Mouse (Mus musculus): ENCODE data around the gene Ube2e1. TPM values are rescaled to one million over a fixed set of nuclear protein-coding genes. Genes with fewer than 3 reads are reported as not detected.
"Not testable (repeated sequence)": the region's sequence is repeated elsewhere in the genome, so short reads cannot be mapped to it uniquely, and the experiment has no call there.

Ube2e1 gene
- polyA plus RNA-seq, 1 experiment from 2014 or later: 64.2 TPM

DNA sequence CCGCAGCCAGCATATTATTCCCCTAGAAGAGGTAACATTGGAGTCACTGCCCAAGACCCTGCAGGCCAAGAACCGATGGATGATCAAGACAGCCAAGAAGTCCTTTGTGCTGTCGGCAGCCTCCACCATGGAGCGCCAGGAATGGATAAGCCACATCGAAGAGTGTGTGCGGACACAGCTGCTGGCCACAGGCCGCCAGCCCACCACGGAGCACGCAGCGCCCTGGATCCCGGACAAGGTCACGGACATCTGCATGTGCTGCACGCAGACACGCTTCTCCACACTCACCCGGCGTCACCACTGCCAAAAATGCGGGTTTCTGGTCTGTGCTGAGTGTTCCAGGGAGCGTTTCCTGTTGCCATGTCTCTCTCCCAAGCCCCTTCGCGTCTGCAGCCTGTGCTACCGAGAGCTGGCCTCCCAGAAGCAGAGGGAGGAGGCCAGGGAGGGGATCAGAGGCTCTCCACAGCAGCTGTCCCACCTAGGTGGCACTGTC, 89.0 kb downstream of the Ube2e1 start:
- Histone ChIP-seq H3K4me1 (ENCODE audit: control insufficient read depth, insufficient read depth, low read length) (no peaks in the 10 kb centered on the region), H3K27me3 (ENCODE audit: control insufficient read depth, insufficient read depth, low read length) (no peaks in the 10 kb centered on the region), H3K4me2 (ENCODE audit: low read depth) (no peak overlapping the region), H3K4me3 (ENCODE audit: low read depth, low read length) (no peak overlapping the region), H3K9me3 (ENCODE audit: control insufficient read depth, low read length) (no peaks in the 10 kb centered on the region), H3K27ac (ENCODE audit: low read depth, low read length) (no peak overlapping the region), H3K36me3 (ENCODE audit: control insufficient read depth, insufficient read depth, low read length) (no peaks in the 10 kb centered on the region), H3K9ac (ENCODE audit: low read length) (no peak overlapping the region)
- no peak for DNase-seq (ENCODE audit: low spot score)
- ATAC-seq (ENCODE audit: insufficient read depth, low FRiP score, low TSS enrichment): no peak
- 91% methylated on average over 21 of the region's 21 CpGs for WGBS

- H3K9me3 ChIP-seq (ENCODE audit: control insufficient read depth, low read length): no peaks in the 10 kb centered on the region
- 89% methylated on average over 4 of the region's 4 CpGs for WGBS
- no peaks in the 10 kb centered on the region for H3K27me3 ChIP-seq (ENCODE audit: control insufficient read depth, insufficient read depth, low read length)
- no peak overlapping the region for H3K4me2 ChIP-seq (ENCODE audit: low read depth)
- H3K4me3 ChIP-seq (ENCODE audit: low read depth, low read length): no peak overlapping the region
- H3K9ac ChIP-seq (ENCODE audit: low read length): no peak overlapping the region
- no peaks in the 10 kb centered on the region for H3K4me1 ChIP-seq (ENCODE audit: control insufficient read depth, insufficient read depth, low read length)
- H3K36me3 ChIP-seq (ENCODE audit: control insufficient read depth, insufficient read depth, low read length): no peaks in the 10 kb centered on the region
- no peak overlapping the region for H3K27ac ChIP-seq (ENCODE audit: low read depth, low read length)
- no peak for DNase-seq (ENCODE audit: low spot score)
- no peak for ATAC-seq (ENCODE audit: insufficient read depth, low FRiP score, low TSS enrichment)
Observed at GRCm38 (mm10) chr14:18241786-18242185, 89.9 kb downstream of the Ube2e1 start.

- ATAC-seq (ENCODE audit: insufficient read depth, low FRiP score, low TSS enrichment) (no peak), DNase-seq (ENCODE audit: low spot score) (no peak)
- Histone ChIP-seq H3K4me3 (ENCODE audit: low read depth, low read length) (no peak overlapping the region), H3K27ac (ENCODE audit: low read depth, low read length) (no peak overlapping the region), H3K4me1 (ENCODE audit: control insufficient read depth, insufficient read depth, low read length) (no peaks in the 10 kb centered on the region), H3K27me3 (ENCODE audit: control insufficient read depth, insufficient read depth, low read length) (no peaks in the 10 kb centered on the region), H3K36me3 (ENCODE audit: control insufficient read depth, insufficient read depth, low read length) (no peaks in the 10 kb centered on the region), H3K4me2 (ENCODE audit: low read depth) (no peak overlapping the region), H3K9me3 (ENCODE audit: control insufficient read depth, low read length) (no peaks in the 10 kb centered on the region), H3K9ac (ENCODE audit: low read length) (no peak overlapping the region)
- 72% methylated on average over 7 of the region's 7 CpGs for WGBS
Observed at GRCm38 (mm10) chr14:18240132-18240531, 91.5 kb downstream of the Ube2e1 start.

DNA sequence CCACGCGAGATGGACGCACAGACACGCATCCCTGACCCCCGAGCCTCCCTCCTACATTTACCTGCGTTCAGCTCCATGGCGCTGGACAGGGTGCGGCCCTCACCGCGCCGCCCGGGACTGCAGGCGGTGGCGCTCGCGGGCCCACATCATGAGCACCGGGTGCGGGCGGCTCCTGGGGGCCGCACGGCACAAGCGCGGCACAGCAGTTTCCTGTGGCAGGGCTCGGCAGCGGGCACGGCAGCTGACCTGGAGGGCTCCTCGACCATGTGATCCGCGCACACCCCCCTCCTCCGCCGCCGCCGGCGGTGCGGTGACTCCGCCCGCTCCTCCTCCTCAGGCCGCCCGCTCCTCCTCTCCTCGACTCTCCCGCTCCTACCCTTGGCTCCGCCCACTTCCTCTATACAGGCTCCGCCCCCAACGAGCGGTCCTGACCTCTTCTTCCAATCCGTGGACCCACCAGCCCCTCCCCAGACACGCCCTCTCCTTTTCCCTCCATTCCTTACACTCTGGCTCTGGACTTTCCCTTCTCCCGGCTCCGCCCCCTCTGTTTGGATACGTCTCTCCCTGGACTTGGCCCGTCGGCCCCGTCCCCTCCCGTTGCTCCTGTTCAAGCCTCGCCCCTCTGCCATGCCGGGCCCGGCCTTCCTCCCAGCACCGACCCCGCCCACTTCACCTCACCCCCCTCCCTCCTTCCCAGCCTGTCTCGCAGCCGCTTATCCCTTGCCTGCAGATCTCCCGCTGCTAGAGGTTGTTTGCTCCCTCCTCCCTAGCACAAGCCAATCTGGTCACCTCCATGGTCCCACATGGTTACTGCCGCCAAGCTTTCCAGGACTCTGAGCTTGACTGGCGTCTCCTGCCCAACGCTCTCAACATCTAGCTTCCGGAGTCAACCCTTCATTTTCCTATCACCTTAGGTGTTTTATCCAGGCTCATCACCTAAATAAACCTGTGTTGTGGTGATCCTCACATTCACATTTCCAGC, 92.6 kb downstream of the Ube2e1 start, which contains the start of gene Nr1d2:
Nr1d2 (minus strand) TSS at position 378 of the 982 bp plus-strand sequence.
- Histone ChIP-seq H3K27me3 (ENCODE audit: control insufficient read depth, insufficient read depth, low read length) (no peaks in the 10 kb centered on the region), H3K9me3 (ENCODE audit: control insufficient read depth, low read length) (no peaks in the 10 kb centered on the region), H3K36me3 (ENCODE audit: control insufficient read depth, insufficient read depth, low read length) (no peaks in the 10 kb centered on the region), H3K27ac (ENCODE audit: low read depth, low read length) (0 out of 2 replicates have a peak within 1 kb of the TSS, but pooled peaks have one; percentile 34), H3K9ac (ENCODE audit: low read length) (peak within 1 kb of the TSS; percentile 60), H3K4me2 (ENCODE audit: low read depth) (peak within 1 kb of the TSS; percentile 82), H3K4me3 (ENCODE audit: low read depth, low read length) (peak within 1 kb of the TSS; percentile 76), H3K4me1 (ENCODE audit: control insufficient read depth, insufficient read depth, low read length) (no peaks in the 10 kb centered on the region)
- WGBS: under 1% methylated on average over 49 of the region's 66 CpGs
- DNase-seq (ENCODE audit: low spot score): peak; percentile 96
- peak; percentile 92 for ATAC-seq (ENCODE audit: insufficient read depth, low FRiP score, low TSS enrichment)

DNA sequence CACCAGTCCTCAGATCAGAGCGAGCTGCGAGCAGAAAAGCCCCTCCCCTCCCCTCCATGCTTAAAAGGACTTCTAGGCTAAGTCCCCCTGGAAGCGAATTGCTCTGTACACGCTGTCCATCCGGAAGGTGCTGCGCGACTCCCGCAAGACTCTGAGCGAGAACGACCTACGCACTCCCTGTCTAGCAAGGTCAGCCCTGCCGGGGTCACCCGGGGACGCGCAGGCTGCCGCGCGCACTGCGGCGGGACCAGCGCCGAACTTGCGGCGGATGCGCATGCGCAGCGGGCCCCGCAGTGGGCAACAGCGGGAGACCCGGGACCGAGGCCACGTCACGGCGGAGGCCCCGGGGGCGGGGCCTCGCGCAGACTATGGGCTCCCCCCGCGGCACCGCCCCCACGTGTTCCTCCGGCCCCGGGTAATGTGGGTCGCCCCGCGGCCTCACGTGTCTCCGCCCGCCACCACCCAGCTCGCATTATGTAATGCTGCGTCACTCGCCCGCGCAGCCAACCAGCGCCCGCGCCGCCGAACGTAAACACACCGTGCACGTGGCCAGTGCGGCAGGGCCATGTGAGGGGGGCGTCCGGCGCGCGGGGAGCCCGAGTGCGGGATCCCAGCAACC, 93.4 kb downstream of the Ube2e1 start:
- ATAC-seq (ENCODE audit: insufficient read depth, low FRiP score, low TSS enrichment) (peak; percentile 95), DNase-seq (ENCODE audit: low spot score) (peak; percentile 97)
- no peaks in the 10 kb centered on the region for H3K9me3 ChIP-seq (ENCODE audit: control insufficient read depth, low read length)
- no peaks in the 10 kb centered on the region for H3K4me1 ChIP-seq (ENCODE audit: control insufficient read depth, insufficient read depth, low read length)
- 0 out of 2 replicates have a peak overlapping the region, but pooled peaks have one; percentile 34 for H3K27ac ChIP-seq (ENCODE audit: low read depth, low read length)
- H3K27me3 ChIP-seq (ENCODE audit: control insufficient read depth, insufficient read depth, low read length): no peaks in the 10 kb centered on the region
- peak overlapping the region; percentile 82 for H3K4me2 ChIP-seq (ENCODE audit: low read depth)
- H3K36me3 ChIP-seq (ENCODE audit: control insufficient read depth, insufficient read depth, low read length): no peaks in the 10 kb centered on the region
- H3K4me3 ChIP-seq (ENCODE audit: low read depth, low read length): peak overlapping the region; percentile 76
- H3K9ac ChIP-seq (ENCODE audit: low read length): peak overlapping the region; percentile 60
- under 1% methylated on average over 61 of the region's 71 CpGs for WGBS

DNA sequence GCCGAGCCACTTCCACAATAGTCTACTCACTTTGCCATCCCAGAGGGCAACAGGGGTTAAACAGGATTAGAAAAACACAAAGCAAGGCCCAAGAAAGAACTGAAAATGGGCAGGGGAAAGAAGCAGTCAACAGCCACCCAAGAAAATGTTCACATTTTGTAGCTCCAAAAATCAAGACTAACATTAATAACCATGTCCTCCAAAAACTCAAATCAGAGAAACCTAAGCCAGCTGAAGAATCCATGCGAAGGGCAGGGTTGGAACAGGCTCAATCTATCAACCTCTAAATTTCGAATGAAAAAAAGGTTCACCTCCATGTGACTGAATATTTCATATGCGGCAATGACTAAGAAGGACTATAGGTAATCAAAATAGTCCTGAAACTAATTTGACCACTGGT, 94.3 kb downstream of the Ube2e1 start:
- peak overlapping the region; percentile 82; the same call in 1 of the 2 replicates for H3K4me2 ChIP-seq (ENCODE audit: low read depth)
- no peaks in the 10 kb centered on the region for H3K27me3 ChIP-seq (ENCODE audit: control insufficient read depth, insufficient read depth, low read length)
- no peak overlapping the region for H3K9ac ChIP-seq (ENCODE audit: low read length)
- ATAC-seq (ENCODE audit: insufficient read depth, low FRiP score, low TSS enrichment): no peak
- no peak overlapping the region for H3K27ac ChIP-seq (ENCODE audit: low read depth, low read length)
- no peak for DNase-seq (ENCODE audit: low spot score)
- H3K4me1 ChIP-seq (ENCODE audit: control insufficient read depth, insufficient read depth, low read length): no peaks in the 10 kb centered on the region
- no peaks in the 10 kb centered on the region for H3K36me3 ChIP-seq (ENCODE audit: control insufficient read depth, insufficient read depth, low read length)
- H3K4me3 ChIP-seq (ENCODE audit: low read depth, low read length): no peak overlapping the region
- H3K9me3 ChIP-seq (ENCODE audit: control insufficient read depth, low read length): no peaks in the 10 kb centered on the region
- WGBS: 70% methylated on average over 4 of the region's 4 CpGs

DNA sequence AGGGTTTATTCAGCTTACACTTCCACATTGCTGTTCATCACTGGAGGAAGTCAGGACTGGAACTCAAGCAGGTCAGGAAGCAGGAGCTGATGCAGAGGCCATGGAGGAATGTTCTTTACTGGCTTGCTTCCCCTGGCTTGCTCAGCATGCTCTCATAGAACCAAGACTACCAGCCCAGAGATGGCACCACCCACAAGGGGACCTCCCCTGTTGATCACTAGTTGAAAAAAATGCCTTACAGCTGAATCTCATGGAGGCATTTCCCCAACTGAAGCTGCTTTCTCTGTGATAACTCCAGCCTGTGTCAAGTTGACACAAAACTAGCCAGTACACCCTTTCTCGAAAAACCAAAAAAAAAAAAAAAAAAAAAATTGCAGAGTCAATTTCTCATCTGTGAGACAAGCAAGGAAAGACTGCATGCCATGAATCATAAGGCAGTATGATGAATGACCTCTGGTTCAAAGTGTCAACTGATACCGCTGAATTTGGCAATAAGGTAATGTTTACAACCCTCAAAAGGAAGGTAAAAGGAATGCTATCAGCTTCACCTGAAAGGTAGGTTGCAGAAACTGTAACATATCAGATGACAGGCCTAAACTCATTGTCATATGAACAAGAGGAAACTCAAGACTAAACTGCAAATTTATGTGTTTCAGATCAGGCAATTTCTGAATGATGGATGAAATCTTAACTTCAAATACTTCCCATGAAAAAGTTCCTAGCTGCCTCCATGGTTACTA, 95.0 kb downstream of the Ube2e1 start:
- not testable (repeated sequence) for DNase-seq (ENCODE audit: low spot score); H3K4me2 ChIP-seq (ENCODE audit: low read depth); H3K27ac ChIP-seq (ENCODE audit: low read depth, low read length); H3K9me3 ChIP-seq (ENCODE audit: control insufficient read depth, low read length); H3K4me1 ChIP-seq (ENCODE audit: control insufficient read depth, insufficient read depth, low read length); ATAC-seq (ENCODE audit: insufficient read depth, low FRiP score, low TSS enrichment); H3K36me3 ChIP-seq (ENCODE audit: control insufficient read depth, insufficient read depth, low read length); H3K27me3 ChIP-seq (ENCODE audit: control insufficient read depth, insufficient read depth, low read length); H3K4me3 ChIP-seq (ENCODE audit: low read depth, low read length); H3K9ac ChIP-seq (ENCODE audit: low read length)
- WGBS: 98% methylated on average over 2 of the region's 2 CpGs

Measured in neural tube, embryonic 11.5 days (tissue).